Mouse (Mus musculus): ENCODE measurements at regions not wholly inside any gene's neighbourhood (a gene's known extent, or its start where the extent isn't known, plus 50 kb on each side); places are given as distances from the start of the nearest gene placed in this dataset.

DNA sequence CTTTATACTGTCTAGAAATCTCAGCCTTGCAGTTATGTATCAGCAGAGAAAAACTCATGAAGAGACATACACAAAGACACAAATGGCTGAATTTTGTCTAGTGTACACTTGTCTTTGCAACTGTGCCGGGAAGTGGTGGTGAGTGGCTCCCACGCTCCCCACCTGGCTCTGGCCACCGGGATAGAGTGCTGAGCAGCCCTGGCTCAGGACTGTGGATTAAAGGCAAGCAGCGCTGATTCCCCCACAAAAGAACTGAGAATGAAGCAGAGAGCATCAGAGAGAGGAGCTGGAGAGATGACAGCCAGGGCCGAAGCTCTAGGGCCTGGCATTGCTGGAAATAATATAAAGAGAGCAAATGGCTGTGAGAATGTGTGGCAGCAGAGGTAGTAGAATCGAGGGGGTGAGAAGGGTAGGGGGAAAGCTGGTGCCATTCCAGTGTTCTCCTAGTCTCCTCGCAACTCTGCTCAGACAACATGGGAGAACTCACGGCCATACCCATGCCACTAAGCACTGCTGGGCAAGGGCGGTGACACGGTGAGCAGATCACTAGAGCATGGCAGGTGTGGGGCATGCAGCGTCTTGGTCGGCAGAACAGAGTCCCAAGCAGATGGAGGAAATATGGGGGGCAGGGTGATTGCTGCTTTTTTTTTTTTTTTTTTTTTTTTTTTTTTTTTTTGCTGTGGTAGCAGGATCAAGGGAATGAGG lies 257.1 kb upstream of the Ppp6c start:
- TF ChIP-seq CTCF (IDR thresholded peaks at IDR 0.05) (no peak), EP300 (IDR thresholded peaks at IDR 0.05) (no peak)
